In the genomic region with DNA sequence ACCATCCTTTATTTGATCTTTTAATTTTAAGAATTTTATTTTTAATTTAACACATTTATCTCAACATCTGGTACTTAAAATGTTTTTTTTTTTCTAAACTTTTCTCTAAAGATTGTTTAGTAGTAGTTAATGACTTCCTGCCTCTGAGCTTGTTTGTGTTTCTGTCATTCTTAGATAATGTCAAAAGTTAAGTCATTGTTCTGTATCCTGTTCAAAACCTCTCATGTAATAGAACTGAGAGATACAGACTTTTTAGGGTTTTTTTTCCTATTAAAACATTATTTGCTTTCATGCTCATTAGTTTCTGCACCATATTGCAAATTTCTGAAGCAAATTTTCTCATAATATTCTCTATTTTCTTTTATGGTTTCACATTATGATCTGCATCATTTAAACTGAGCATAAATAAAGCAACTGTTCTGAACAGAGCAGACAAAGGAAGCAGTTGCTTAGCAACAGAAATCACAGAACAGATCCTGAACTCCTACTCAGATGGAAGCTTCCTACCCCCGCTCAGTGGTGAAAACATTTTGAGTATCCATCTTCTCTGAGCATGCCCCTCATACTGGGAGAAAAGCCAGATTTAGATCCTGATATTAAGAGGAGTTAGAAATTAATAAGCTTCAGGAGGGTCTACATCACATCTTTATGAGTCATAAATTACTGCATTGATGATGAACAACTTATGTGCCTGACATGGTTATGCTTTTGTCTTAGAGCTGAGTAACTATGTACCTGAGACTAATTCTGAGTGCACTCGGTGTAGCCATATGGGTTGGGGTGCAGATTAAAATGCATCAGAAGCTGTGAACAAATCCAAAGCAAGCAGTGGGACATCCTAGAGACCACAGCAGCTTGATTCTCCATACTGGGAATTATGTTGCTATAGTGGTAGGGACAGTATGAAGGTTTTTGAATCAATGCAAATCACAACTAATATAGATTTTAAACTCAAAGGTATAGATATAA, we compare ENCODE assay signal across 11 mouse cellular contexts.
DNase-seq lines count a peak whose midpoint lies in the region; ATAC-seq lines count a peak whose summit lies in the region.
"Had no signal": no experiment of that assay in that cellular context is flagged by ENCODE, and none has a peak within 500 bp of the region (broad histone marks: within the 10 kb centered on the region; RNA-seq: fewer than 3 reads in every experiment).

No protein-coding gene starts in this region.

- H3K9ac ChIP-seq in forebrain, embryonic 16.5 days (replicated peaks; ENCODE audit: low read depth, low read length), result no peak overlapping the region
- no peak overlapping the region for H3K9ac ChIP-seq in neural tube, embryonic 12.5 days
- H3K9ac ChIP-seq in liver, embryonic 11.5 days (ENCODE audit: low read depth, low read length), result no peak overlapping the region
- H3K9ac ChIP-seq: intestine, embryonic 15.5 days; limb, embryonic 12.5 days had no signal

- peaks cover 4% of the 10 kb centered on the region; the same call in 1 of the 2 replicates for H3K4me1 ChIP-seq in forebrain, embryonic 16.5 days (replicated peaks; ENCODE audit: control insufficient read depth, insufficient read depth, low read length)
- no peaks in the 10 kb centered on the region for H3K4me1 ChIP-seq in neural tube, embryonic 12.5 days
- no peaks in the 10 kb centered on the region for H3K4me1 ChIP-seq in liver, embryonic 11.5 days (replicated peaks; ENCODE audit: control insufficient read depth, insufficient read depth, low read length)
- H3K4me1 ChIP-seq: intestine, embryonic 15.5 days; limb, embryonic 12.5 days had no signal

- no peak overlapping the region for H3K4me3 ChIP-seq in forebrain, embryonic 16.5 days (replicated peaks; ENCODE audit: low read length)
- no peak overlapping the region for H3K4me3 ChIP-seq in neural tube, embryonic 12.5 days
- H3K4me3 ChIP-seq in liver, embryonic 11.5 days (ENCODE audit: low read depth, low read length), result no peak overlapping the region
- H3K4me3 ChIP-seq: intestine, embryonic 15.5 days; limb, embryonic 12.5 days had no signal

- H3K27ac ChIP-seq in forebrain, embryonic 16.5 days (ENCODE audit: low read length), result peak overlapping the region; percentile 5; the same call in 1 of the 2 replicates
- H3K27ac ChIP-seq in neural tube, embryonic 12.5 days, result no peak overlapping the region
- no peak overlapping the region for H3K27ac ChIP-seq in liver, embryonic 11.5 days (ENCODE audit: low read depth, low read length)
- H3K27ac ChIP-seq: intestine, embryonic 15.5 days; limb, embryonic 12.5 days; macrophage had no signal

- ATAC-seq in forebrain, embryonic 16.5 days, result peak; percentile 97
- ATAC-seq in neural tube, embryonic 12.5 days (ENCODE audit: low FRiP score, low read depth), result peak; percentile 81
- no peak for ATAC-seq in activated CD4-positive, CD25-positive, alpha-beta regulatory T cell, adult 4 months
- ATAC-seq in liver, embryonic 11.5 days (replicated peaks; ENCODE audit: low FRiP score), result no peak
- ATAC-seq: intestine, embryonic 15.5 days had no signal

- intact Hi-C loops in heart, postnatal 14 days (cut with DNase I), result no loop called here

- H3K9me3 ChIP-seq in forebrain, embryonic 16.5 days (ENCODE audit: control insufficient read depth, low read length), result no peaks in the 10 kb centered on the region
- H3K9me3 ChIP-seq in neural tube, embryonic 12.5 days, result no peaks in the 10 kb centered on the region
- H3K9me3 ChIP-seq in liver, embryonic 11.5 days (ENCODE audit: control insufficient read depth, low read length), result no peaks in the 10 kb centered on the region
- H3K9me3 ChIP-seq: intestine, embryonic 15.5 days; limb, embryonic 12.5 days had no signal

- no peak overlapping the region for H3K4me2 ChIP-seq in forebrain, embryonic 16.5 days (ENCODE audit: low read length)
- no peak overlapping the region for H3K4me2 ChIP-seq in neural tube, embryonic 12.5 days (replicated peaks)
- H3K4me2 ChIP-seq in liver, embryonic 11.5 days, result no peak overlapping the region
- H3K4me2 ChIP-seq: intestine, embryonic 15.5 days; limb, embryonic 12.5 days had no signal

- WGBS in forebrain, embryonic 16.5 days, result 27% methylated on average over 2 of the region's 2 CpGs
- 37% methylated on average over 2 of the region's 2 CpGs for WGBS in neural tube, embryonic 12.5 days
- WGBS in liver, embryonic 11.5 days, result 71% methylated on average over 2 of the region's 2 CpGs

- no peaks in the 10 kb centered on the region for H3K27me3 ChIP-seq in forebrain, embryonic 16.5 days (replicated peaks; ENCODE audit: control insufficient read depth, insufficient read depth, low read length)
- no peaks in the 10 kb centered on the region for H3K27me3 ChIP-seq in neural tube, embryonic 12.5 days (replicated peaks)
- H3K27me3 ChIP-seq in liver, embryonic 11.5 days (replicated peaks; ENCODE audit: control insufficient read depth, insufficient read depth, low read length), result no peaks in the 10 kb centered on the region
- H3K27me3 ChIP-seq: intestine, embryonic 15.5 days; limb, embryonic 12.5 days had no signal

- no peaks in the 10 kb centered on the region for H3K36me3 ChIP-seq in forebrain, embryonic 16.5 days (ENCODE audit: control insufficient read depth, insufficient read depth)
- H3K36me3 ChIP-seq in neural tube, embryonic 12.5 days, result no peaks in the 10 kb centered on the region
- no peaks in the 10 kb centered on the region for H3K36me3 ChIP-seq in liver, embryonic 11.5 days (ENCODE audit: control insufficient read depth, insufficient read depth, low read length)
- H3K36me3 ChIP-seq: intestine, embryonic 15.5 days; limb, embryonic 12.5 days had no signal

- peak; percentile 47 for DNase-seq in embryo, embryonic 10.5 days (ENCODE audit: low spot score)
- DNase-seq in layer of hippocampus, adult 9-11 months, result peak; percentile 87
- no peak for DNase-seq in liver, embryonic 11.5 days (ENCODE audit: low spot score)
- DNase-seq in heart, postnatal 14 days, result no peak
- no peak for DNase-seq in B cell, adult 2 months

Comparison
In these comparisons a context has a peak if more than half of its experiments do, and no peak if none do; other contexts are left out.
1. DNase-seq: peak in embryo, embryonic 10.5 days (single experiment) and layer of hippocampus, adult 9-11 months (single experiment); none in liver, embryonic 11.5 days (single experiment), heart, postnatal 14 days (0 of 2) and B cell, adult 2 months (0 of 2).
2. ATAC-seq: peak in forebrain, embryonic 16.5 days (single experiment) and neural tube, embryonic 12.5 days (single experiment); none in activated CD4-positive, CD25-positive, alpha-beta regulatory T cell, adult 4 months (single experiment) and liver, embryonic 11.5 days (single experiment).